Mouse (Mus musculus): ENCODE measurements around the gene Nhsl2.

- TF ChIP-seq POLR2A (IDR thresholded peaks at IDR 0.05; ENCODE audit: low read depth, low read length) (no peak), CTCF (IDR thresholded peaks at IDR 0.05; ENCODE audit: extremely low read depth, insufficient read length, insufficient replicate concordance, low read depth, low read length) (no peak)
Observed at GRCm38 (mm10) chrX:101943743-101944142, 94.6 kb downstream of the Nhsl2 start.

Measured in small intestine, adult 2 months (tissue).